Mouse (Mus musculus) layer of hippocampus, adult 9-11 months (tissue): ENCODE measurements around the gene Mrpl45.

Source experiments
- DNase-seq: peaks from one replicate; pipeline ENCODE4 v3.0.0; 2022

Mrpl45 gene

GRCm38 (mm10) chr11:97370329-97371091 is 55.0 kb downstream of the Mrpl45 start:
- peak; percentile 31 for DNase-seq

DNA sequence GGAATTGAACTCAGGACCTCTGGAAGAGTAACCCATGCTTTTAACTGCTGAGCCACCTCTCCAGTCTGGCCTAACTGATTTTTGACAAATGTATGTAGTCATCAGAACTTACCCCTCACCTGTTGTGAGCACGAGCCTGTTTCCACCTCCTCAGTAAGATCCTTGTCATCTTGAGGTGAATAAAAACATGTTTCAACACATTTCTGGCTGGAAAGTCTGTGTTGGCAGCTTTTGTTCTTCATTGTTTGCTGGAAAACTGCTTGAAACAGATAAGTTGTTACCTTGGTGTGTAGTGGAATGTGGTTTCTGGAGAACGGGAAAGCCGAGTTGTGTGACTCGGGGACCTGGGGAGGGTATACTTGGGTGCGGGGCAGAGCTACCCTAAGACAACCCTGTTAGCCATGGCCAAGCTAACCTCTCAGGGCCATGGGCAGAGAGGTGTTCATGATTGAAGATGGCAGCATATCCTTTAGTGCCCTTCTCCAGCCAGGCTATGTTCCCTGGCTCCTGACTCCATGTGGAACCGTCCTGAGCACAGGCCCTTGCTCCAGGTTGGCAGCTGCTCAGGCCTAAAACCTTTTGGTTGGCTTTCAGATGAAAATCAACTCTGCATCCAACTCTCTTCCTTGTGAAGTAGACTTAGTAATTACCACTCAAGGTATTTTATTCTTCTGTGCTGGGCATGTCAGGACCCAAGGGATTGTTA is 56.8 kb downstream of the Mrpl45 start:
- DNase-seq = no peak

DNA sequence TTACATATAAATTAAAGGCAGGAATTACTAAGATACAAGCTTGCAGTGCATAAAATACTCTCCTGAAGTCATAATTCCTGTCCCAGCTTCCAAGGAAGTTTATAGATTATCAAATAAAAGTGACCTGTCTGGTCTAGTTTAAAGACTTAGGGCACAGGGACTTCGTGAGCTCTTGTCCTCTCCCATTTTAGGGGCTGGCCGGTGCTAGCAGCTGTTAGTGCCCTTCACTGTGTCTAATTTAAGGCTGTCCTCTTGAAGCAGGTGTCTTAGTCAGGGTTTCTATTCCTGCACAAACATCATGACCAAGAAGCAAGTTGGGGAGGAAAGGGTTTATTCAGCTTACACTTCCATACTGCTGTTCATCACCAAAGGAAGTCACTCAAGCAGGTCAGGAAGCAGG is 57.9 kb downstream of the Mrpl45 start:
- no peak for DNase-seq
